Mouse (Mus musculus): ENCODE measurements around the gene Hyal2. TPM values are rescaled to one million over a fixed set of nuclear protein-coding genes. Genes with fewer than 3 reads are reported as not detected.

The Hyal2 gene
- total and polyA plus RNA-seq, 3 experiments, result 31.3 to 32.0 TPM; not detected in 1

GRCm38 (mm10) chr9:107569270-107569669 lies 1.5 kb downstream of the Hyal2 start:
- Histone ChIP-seq H3K9me3 (replicated peaks; ENCODE audit: insufficient read depth, low read length) (no peaks in the 10 kb centered on the region), H3K4me1 (ENCODE audit: control insufficient read depth in 1 of 2, insufficient read depth in 2 of 2, low read length in 2 of 2) (peaks cover 9 to 44% of the 10 kb centered on the region in 2 experiments), H3K27me3 (ENCODE audit: control insufficient read depth in 1 of 2, insufficient read depth in 2 of 2, low read length in 2 of 2) (no peaks in the 10 kb centered on the region), H3K9ac (ENCODE audit: control insufficient read depth, low read depth, low read length, poor library complexity, severe bottlenecking) (peak overlapping the region; percentile 77), H3K4me3 (ENCODE audit: control insufficient read depth in 1 of 2, insufficient read depth in 1 of 2, low read depth in 2 of 2, low read length in 2 of 2) (peak overlapping the region; percentile 72 to 76), H3K79me2 (ENCODE audit: control insufficient read depth, insufficient read depth, low read length, poor library complexity) (peaks cover 14% of the 10 kb centered on the region), H3K36me3 (ENCODE audit: control insufficient read depth in 1 of 2, insufficient read depth in 2 of 2, low read length in 2 of 2) (peaks cover 0 to 28% of the 10 kb centered on the region in 2 experiments; a peak in 2 of 4 replicates), H3K27ac (ENCODE audit: control insufficient read depth, low read depth, low read length) (peak overlapping the region; percentile 56)
- TF ChIP-seq HCFC1 (IDR thresholded peaks at IDR 0.05; ENCODE audit: low read depth, low read length) (no peak), ZMIZ1 (IDR thresholded peaks at IDR 0.05; ENCODE audit: low read depth, low read length) (no peak), MYB (IDR thresholded peaks at IDR 0.05; ENCODE audit: low read depth, low read length) (no peak), ZNF384 (IDR thresholded peaks at IDR 0.05; ENCODE audit: low read depth, low read length) (no peak), JUND (IDR thresholded peaks at IDR 0.05; ENCODE audit: low read depth, low read length) (no peak), SMC3 (IDR thresholded peaks at IDR 0.05; ENCODE audit: low read depth, low read length) (no peak), POLR2A (IDR thresholded peaks at IDR 0.05; ENCODE audit: control insufficient read depth in 1 of 2, insufficient read depth in 1 of 2, low read depth in 1 of 2, low read length in 2 of 2, poor library complexity in 1 of 2) (peak in 1 of 2 experiments; percentile 33; a peak in 1 of 4 replicates), CHD1 (IDR thresholded peaks at IDR 0.05; ENCODE audit: low read depth, low read length) (no peak), TCF12 (IDR thresholded peaks at IDR 0.05; ENCODE audit: low read depth, low read length) (0 out of 2 replicates have a peak, but pooled peaks have one; percentile 18), MEF2A (IDR thresholded peaks at IDR 0.05; ENCODE audit: extremely low read depth, insufficient replicate concordance, low read depth, low read length, poor library complexity, severe bottlenecking) (no peak), MAZ (IDR thresholded peaks at IDR 0.05; ENCODE audit: low read depth, low read length) (peak; percentile 73; the same call in 1 of the 2 replicates), TBP (IDR thresholded peaks at IDR 0.05; ENCODE audit: low read depth, low read length) (no peak), TAL1 (IDR thresholded peaks at IDR 0.05; ENCODE audit: low read length) (no peak), MAX (IDR thresholded peaks at IDR 0.05; ENCODE audit: low read length) (peak; percentile 75; the same call in 1 of the 2 replicates), ETS1 (IDR thresholded peaks at IDR 0.05; ENCODE audit: low read depth, low read length) (0 out of 2 replicates have a peak, but pooled peaks have one; percentile 20), E2F4 (IDR thresholded peaks at IDR 0.05; ENCODE audit: borderline replicate concordance, low read depth, low read length) (no peak), NRF1 (IDR thresholded peaks at IDR 0.05; ENCODE audit: insufficient read depth, low read depth, low read length, poor library complexity, severe bottlenecking) (no peak), CHD2 (IDR thresholded peaks at IDR 0.05; ENCODE audit: low read length) (no peak; the same call in 1 of the 2 replicates), BHLHE40 (IDR thresholded peaks at IDR 0.05; ENCODE audit: borderline replicate concordance, low read depth, low read length) (peak; percentile 88), SIN3A (IDR thresholded peaks at IDR 0.05; ENCODE audit: low read length) (no peak), NELFE (IDR thresholded peaks at IDR 0.05; ENCODE audit: low read depth, low read length) (peak; percentile 43; the same call in 1 of the 2 replicates), USF1 (IDR thresholded peaks at IDR 0.05; ENCODE audit: low read depth, low read length) (peak; percentile 68), USF2 (IDR thresholded peaks at IDR 0.05; ENCODE audit: borderline replicate concordance in 1 of 2, insufficient read depth in 1 of 2, low read depth in 1 of 2, low read length in 2 of 2) (no peak), ZKSCAN1 (IDR thresholded peaks at IDR 0.05; ENCODE audit: low read depth, low read length) (no peak), POLR2AphosphoS2 (IDR thresholded peaks at IDR 0.05; ENCODE audit: low read length) (0 out of 2 replicates have a peak, but pooled peaks have one; percentile 16), MXI1 (IDR thresholded peaks at IDR 0.05; ENCODE audit: low read depth, low read length) (peak; percentile 96), KAT2A (conservative IDR thresholded peaks at IDR 0.05; ENCODE audit: low read depth, low read length) (no peak), MYC (IDR thresholded peaks at IDR 0.05; ENCODE audit: low read depth, low read length) (0 out of 2 replicates have a peak, but pooled peaks have one; percentile 43), RCOR1 (IDR thresholded peaks at IDR 0.05; ENCODE audit: low read depth, low read length) (no peak), EP300 (IDR thresholded peaks at IDR 0.05; ENCODE audit: low read depth in 1 of 2, low read length in 2 of 2) (no peak), CTCF (IDR thresholded peaks at IDR 0.05 in 2 of 3, conservative IDR thresholded peaks at IDR 0.05 in 1 of 3; ENCODE audit: control insufficient read depth in 1 of 3, insufficient read depth in 1 of 3, low read depth in 2 of 3, low read length in 3 of 3, poor library complexity in 1 of 3, severe bottlenecking in 1 of 3) (no peak), ELF1 (IDR thresholded peaks at IDR 0.05; ENCODE audit: low read depth, low read length) (no peak), UBTF (IDR thresholded peaks at IDR 0.05; ENCODE audit: borderline replicate concordance, insufficient read depth, low read depth, low read length) (0 out of 2 replicates have a peak, but pooled peaks have one; percentile 74), POLR2AphosphoS5 (IDR thresholded peaks at IDR 0.05; ENCODE audit: borderline replicate concordance, low read depth, low read length) (no peak), RAD21 (IDR thresholded peaks at IDR 0.05; ENCODE audit: low read depth, low read length) (no peak), MAFK (IDR thresholded peaks at IDR 0.05; ENCODE audit: borderline replicate concordance, low read depth, low read length) (no peak), GABPA (IDR thresholded peaks at IDR 0.05; ENCODE audit: low read depth, low read length) (no peak)
- DNase-seq (ENCODE audit: low read depth, low spot score), result peak; percentile 69

All from MEL (cell line).